Mouse (Mus musculus) kidney, postnatal 0 days (tissue): Measurements from ENCODE around the gene Klhdc7a. TPM values are rescaled to one million over a fixed set of nuclear protein-coding genes. Genes with fewer than 3 reads are reported as not detected.
"Not testable (repeated sequence)": the region's sequence is repeated elsewhere in the genome, so short reads cannot be mapped to it uniquely, and the experiment has no call there.

Source experiments
- ATAC-seq: fragments of 200-750 bp; cut with Nextera tagmentation; replicated peaks from 2 replicates; pipeline ENCODE4 v1.8.0; 2017; ENCODE audit warnings: low read depth, moderate number of reproducible peaks, moderate TSS enrichment, moderate library complexity; ENCODE audit not compliant: low FRiP score
- DNase-seq: peaks from one replicate; pipeline ENCODE4 v3.0.0-alpha.2; 2016; ENCODE audit warnings: low spot score
- H3K27ac ChIP-seq: fragments of 300-500 bp; sonication (generic); 2 replicates; pipeline ENCODE4 v1.5.1; 2014; ENCODE audit warnings: mild to moderate bottlenecking
- H3K27me3 ChIP-seq: fragments of 300-500 bp; sonication (generic); 2 replicates; pipeline ENCODE4 v1.6.1; 2014; ENCODE audit warnings: low read length, mixed read lengths; ENCODE audit not compliant: insufficient read depth
- H3K36me3 ChIP-seq: fragments of 300-500 bp; sonication (generic); 2 replicates; pipeline ENCODE4 v1.6.1; 2014; ENCODE audit warnings: low read length, mixed read lengths; ENCODE audit not compliant: insufficient read depth
- H3K4me1 ChIP-seq: fragments of 300-500 bp; sonication (generic); replicated peaks from 2 replicates; pipeline ENCODE4 v1.6.1; 2014; ENCODE audit warnings: antibody characterized with exemption, low read length, mixed read lengths; ENCODE audit not compliant: insufficient read depth
- H3K4me2 ChIP-seq: fragments of 300-500 bp; sonication (generic); 2 replicates; pipeline ENCODE4 v1.6.1; 2014; ENCODE audit warnings: mild to moderate bottlenecking, low read length, moderate library complexity, mixed read lengths
- H3K4me3 ChIP-seq: fragments of 300-500 bp; sonication (generic); replicated peaks from 2 replicates; pipeline ENCODE4 v1.5.1; 2014; ENCODE audit warnings: low read depth, low read length
- H3K9ac ChIP-seq: fragments of 300-500 bp; sonication (generic); 2 replicates; pipeline ENCODE4 v1.6.1; 2014; ENCODE audit warnings: low read depth, low read length
- H3K9me3 ChIP-seq: fragments of 300-500 bp; sonication (generic); replicated peaks from 2 replicates; pipeline ENCODE4 v1.6.1; 2016; ENCODE audit warnings: low read length, inconsistent platforms, mixed read lengths
- CTCF ChIP-seq: IDR thresholded peaks from 2 replicates; pipeline ENCODE4 v1.5.1; 2016; ENCODE audit warnings: antibody characterized with exemption, low read depth, mild to moderate bottlenecking, moderate library complexity
- WGBS: fragments of 180-500 bp; shearing (Covaris S2); extraction: QIAGEN DNeasy Blood & Tissue Kit; methylation state at CpG from one replicate; pipeline ENCODE4 v1.1.7; 2014; 5-methylcytosine and 5-hydroxymethylcytosine counted together
- polyA plus RNA-seq: library from polyadenylated mRNA; unstranded; fragments of >200 nt; fragmentation: Nextera tagmentation; extraction: Ambion mirVana; gene quantifications from 2 replicates; pipeline ENCODE4 v1.2.1, GENCODE M21; 2015

Klhdc7a gene
- polyA plus RNA-seq, 1 experiment from 2014 or later, result 8.9 TPM

- DNase-seq (no peak), ATAC-seq (no peak)
- no peak overlapping the region for H3K9ac ChIP-seq
- WGBS, result 85% methylated on average over 8 of the region's 8 CpGs
- H3K36me3 ChIP-seq, result no peaks in the 10 kb centered on the region
- H3K27me3 ChIP-seq, result no peaks in the 10 kb centered on the region
- no peak for TF ChIP-seq CTCF
- no peak overlapping the region for H3K4me3 ChIP-seq
- H3K9me3 ChIP-seq, result no peaks in the 10 kb centered on the region
- no peak overlapping the region for H3K27ac ChIP-seq
- H3K4me1 ChIP-seq, result peaks cover 8% of the 10 kb centered on the region
- no peak overlapping the region for H3K4me2 ChIP-seq
Observed at GRCm38 (mm10) chr4:139961816-139962215, 6.0 kb downstream of the Klhdc7a start.

DNA sequence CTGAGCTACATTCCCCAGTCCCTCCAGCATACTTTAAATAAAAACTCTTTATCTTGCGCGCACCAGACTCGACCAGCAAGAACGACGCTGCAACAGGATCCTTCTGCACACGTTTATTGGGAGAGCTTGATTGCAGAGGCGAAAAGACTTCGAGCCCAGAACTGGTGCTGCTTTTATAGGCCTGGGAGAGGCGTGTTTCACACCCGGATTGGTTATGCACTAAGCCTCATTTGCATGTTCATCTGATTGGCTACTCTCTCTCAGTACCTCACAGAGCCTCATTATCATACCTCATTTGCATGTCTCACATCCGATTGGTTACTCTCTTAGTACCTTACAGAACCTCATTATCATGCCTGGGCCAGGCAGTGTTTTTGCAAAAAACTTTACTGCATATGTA is 6.5 kb downstream of the Klhdc7a start:
- not testable (repeated sequence) for H3K9ac ChIP-seq, H3K27ac ChIP-seq, H3K27me3 ChIP-seq, H3K4me1 ChIP-seq, H3K4me2 ChIP-seq, H3K9me3 ChIP-seq, H3K4me3 ChIP-seq, ATAC-seq, DNase-seq, H3K36me3 ChIP-seq
- 92% methylated on average over 11 of the region's 11 CpGs for WGBS

DNA sequence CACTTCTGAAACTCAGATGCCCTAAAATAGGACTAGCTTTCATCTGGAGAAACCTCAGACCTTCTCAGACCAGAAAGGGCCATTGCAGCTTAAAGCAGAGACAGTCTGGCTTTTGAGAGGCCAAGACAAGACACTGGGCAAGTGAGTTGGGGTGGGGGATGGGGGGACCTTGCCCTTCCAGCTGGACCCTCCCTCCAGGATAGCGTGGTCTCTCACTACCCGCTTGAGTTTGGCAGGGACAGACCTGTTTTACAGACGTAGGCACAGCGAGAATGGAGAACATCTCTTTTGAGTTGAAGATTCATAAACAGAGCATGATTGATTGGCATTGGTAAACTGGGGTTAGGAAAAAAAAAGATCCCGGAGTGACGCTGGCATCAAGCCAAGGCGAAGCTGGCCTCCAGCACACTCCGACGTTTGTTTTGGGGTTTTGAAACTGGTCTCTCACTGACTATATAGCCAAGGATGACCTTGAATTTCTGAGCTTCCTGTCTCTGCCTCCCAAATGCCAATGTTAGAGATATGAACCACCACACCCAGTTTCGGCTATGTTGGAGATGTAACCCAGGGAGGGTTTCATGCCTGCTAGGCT is 7.0 kb downstream of the Klhdc7a start:
- ATAC-seq, result no peak
- Histone ChIP-seq H3K9ac (no peak overlapping the region), H3K4me1 (peaks cover 8% of the 10 kb centered on the region), H3K27ac (no peak overlapping the region), H3K4me2 (no peak overlapping the region), H3K4me3 (no peak overlapping the region), H3K27me3 (no peaks in the 10 kb centered on the region), H3K9me3 (no peaks in the 10 kb centered on the region), H3K36me3 (no peaks in the 10 kb centered on the region)
- DNase-seq, result no peak
- WGBS, result 82% methylated on average over 10 of the region's 10 CpGs
- TF ChIP-seq CTCF, result no peak

DNA sequence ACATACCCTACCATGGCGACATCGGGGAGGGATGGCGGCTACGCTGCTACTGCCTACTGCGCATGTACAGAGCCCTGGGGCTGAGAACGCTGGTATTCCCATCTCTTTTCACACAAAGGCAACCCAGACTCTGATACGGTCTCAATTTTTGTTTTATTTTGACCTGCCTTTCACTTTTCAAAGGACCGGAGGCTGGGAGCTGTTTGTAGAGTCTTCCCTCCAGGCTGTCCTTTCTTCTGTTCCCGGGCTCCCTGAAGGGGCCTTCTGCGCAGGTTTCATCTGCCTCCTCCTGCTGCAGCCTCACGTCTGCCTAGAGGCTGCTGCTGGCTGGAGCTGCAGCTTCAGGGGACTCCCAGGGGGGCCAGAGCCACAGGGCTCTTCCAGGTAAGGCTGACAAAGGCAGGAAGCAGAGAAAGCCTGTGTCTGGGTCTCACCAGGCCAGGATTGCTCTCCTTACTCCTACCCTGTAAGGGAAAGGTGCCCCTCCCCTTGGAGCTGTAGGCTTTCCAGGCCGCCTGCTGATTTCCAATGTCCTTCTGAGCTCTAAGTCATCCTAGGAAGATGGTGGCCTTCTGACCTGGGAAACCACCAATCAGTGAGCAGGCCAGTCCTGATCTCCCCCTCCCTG is 7.6 kb downstream of the Klhdc7a start:
- DNase-seq, result no peak
- Histone ChIP-seq H3K27me3 (no peaks in the 10 kb centered on the region), H3K36me3 (no peaks in the 10 kb centered on the region), H3K9me3 (no peaks in the 10 kb centered on the region), H3K27ac (no peak overlapping the region), H3K4me1 (peaks cover 5% of the 10 kb centered on the region), H3K9ac (no peak overlapping the region), H3K4me2 (no peak overlapping the region), H3K4me3 (no peak overlapping the region)
- WGBS, result 84% methylated on average over 12 of the region's 12 CpGs
- ATAC-seq, result no peak
- TF ChIP-seq CTCF, result no peak

DNA sequence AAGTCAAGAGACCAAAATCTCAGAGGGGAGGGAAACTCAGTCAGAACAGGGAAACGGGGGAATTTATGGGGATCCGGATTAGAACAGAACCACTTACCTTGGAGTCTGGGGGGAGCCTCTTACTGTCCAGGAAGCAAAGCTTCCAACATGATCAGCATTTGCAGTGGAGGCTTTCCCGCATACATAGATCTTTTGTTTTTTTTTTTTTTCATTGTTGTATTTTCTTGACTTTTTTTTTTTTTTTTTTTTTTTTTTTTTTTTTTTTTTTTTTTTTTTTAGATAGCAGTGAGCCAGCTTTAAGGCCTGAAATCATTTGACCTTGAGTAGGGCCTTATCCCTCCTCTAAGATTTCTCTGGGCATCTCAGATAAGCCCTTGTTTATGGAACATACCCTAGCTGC is 8.6 kb downstream of the Klhdc7a start:
- Histone ChIP-seq H3K36me3 (no peaks in the 10 kb centered on the region), H3K27me3 (no peaks in the 10 kb centered on the region), H3K27ac (no peak overlapping the region), H3K9ac (no peak overlapping the region), H3K4me1 (peaks cover 5% of the 10 kb centered on the region; the same call in 1 of the 2 replicates), H3K4me2 (no peak overlapping the region), H3K9me3 (no peaks in the 10 kb centered on the region), H3K4me3 (no peak overlapping the region)
- no peak for TF ChIP-seq CTCF
- ATAC-seq (no peak), DNase-seq (no peak)
- WGBS, result 92% methylated on average over 3 of the region's 3 CpGs

DNA sequence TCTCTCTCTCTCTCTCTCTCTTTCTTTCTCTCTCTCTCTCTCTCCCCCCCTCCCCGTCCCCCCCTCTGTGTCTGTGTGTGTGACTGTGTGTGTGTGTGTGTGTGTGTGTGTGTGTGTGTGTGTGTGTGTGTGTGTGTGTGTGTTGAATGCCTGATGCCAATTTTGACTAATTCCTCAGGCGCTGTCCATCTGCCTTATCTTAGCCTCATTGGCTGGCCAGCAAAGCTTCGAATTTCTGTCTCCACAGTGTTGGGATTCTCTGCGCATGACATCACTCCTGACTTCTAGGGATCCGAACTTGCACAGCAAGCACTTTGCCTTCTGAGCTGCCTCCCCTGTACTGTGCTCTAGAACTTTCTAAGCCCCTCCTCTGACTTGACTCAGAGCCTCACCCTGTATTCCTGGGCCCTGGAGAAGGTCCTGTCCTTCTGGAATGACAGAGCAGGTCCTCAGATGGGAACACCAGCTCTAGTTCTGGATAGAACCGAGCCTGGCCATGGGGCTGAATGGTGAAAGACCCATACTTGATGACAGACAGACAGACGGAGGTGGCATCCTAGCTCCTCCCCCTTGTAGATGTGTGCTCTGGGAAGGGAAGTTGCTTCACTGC is 16.8 kb downstream of the Klhdc7a start:
- no peak overlapping the region for H3K4me3 ChIP-seq
- no peaks in the 10 kb centered on the region for H3K4me1 ChIP-seq
- no peaks in the 10 kb centered on the region for H3K9me3 ChIP-seq
- H3K4me2 ChIP-seq, result no peak overlapping the region
- peak; percentile 43; the same call in 1 of the 2 replicates for ATAC-seq
- WGBS, result 62% methylated on average over 6 of the region's 7 CpGs
- no peaks in the 10 kb centered on the region for H3K36me3 ChIP-seq
- no peak overlapping the region for H3K27ac ChIP-seq
- no peak for DNase-seq
- no peaks in the 10 kb centered on the region for H3K27me3 ChIP-seq
- TF ChIP-seq CTCF, result no peak
- no peak overlapping the region for H3K9ac ChIP-seq
